Mouse (Mus musculus) liver, adult 2 months (tissue): ENCODE results near the gene Ccser2. TPM values are rescaled to one million over a fixed set of nuclear protein-coding genes. Genes with fewer than 3 reads are reported as not detected.

Experiments
- DNase-seq: peaks from one replicate; pipeline ENCODE4 v3.0.0-alpha.2; 2011; ENCODE audit warnings: low read depth, low spot score; ENCODE audit errors: extremely low read depth
- H3K27ac ChIP-seq: fragments of 200-500 bp; replicated peaks from 2 replicates; pipeline ENCODE4 v1.5.1; 2012; ENCODE audit warnings: low read depth, mild to moderate bottlenecking, control low read depth, inconsistent platforms, low read length; ENCODE audit not compliant: insufficient read depth
- H3K27me3 ChIP-seq: fragments of 200-500 bp; 2 replicates; pipeline ENCODE4 v1.6.1; 2012; ENCODE audit warnings: mild to moderate bottlenecking, moderate library complexity, low read length, inconsistent platforms; ENCODE audit not compliant: control insufficient read depth, insufficient read depth
- H3K36me3 ChIP-seq: fragments of 200-500 bp; 2 replicates; pipeline ENCODE4 v1.6.1; 2012; ENCODE audit warnings: low read length, inconsistent platforms; ENCODE audit not compliant: control insufficient read depth, insufficient read depth
- H3K4me1 ChIP-seq: fragments of 200-500 bp; 2 replicates; pipeline ENCODE4 v1.6.1; 2011; ENCODE audit warnings: low read length; ENCODE audit not compliant: control insufficient read depth, insufficient read depth
- H3K4me3 ChIP-seq: fragments of 200-500 bp; 2 replicates; pipeline ENCODE4 v1.5.1; 2011; ENCODE audit warnings: low read depth, mild to moderate bottlenecking, control low read depth, low read length, moderate library complexity; ENCODE audit not compliant: insufficient read depth
- H3K79me2 ChIP-seq: fragments of 200-500 bp; 2 replicates; pipeline ENCODE4 v1.6.1; 2012; ENCODE audit warnings: inconsistent platforms, mild to moderate bottlenecking, low read length, moderate library complexity; ENCODE audit not compliant: control insufficient read depth, insufficient read depth
- H3K9ac ChIP-seq: fragments of 200-500 bp; 2 replicates; pipeline ENCODE4 v1.6.1; 2012; ENCODE audit warnings: low read depth, mild to moderate bottlenecking, control low read depth, inconsistent platforms, low read length
- CTCF ChIP-seq: fragments of 200-500 bp; IDR thresholded peaks from 2 replicates; pipeline ENCODE4 v1.5.1; 2011; ENCODE audit warnings: low read depth, low read length, control low read depth
- POLR2A ChIP-seq: fragments of 200-500 bp; IDR thresholded peaks from 2 replicates; pipeline ENCODE4 v1.6.1; 2011; ENCODE audit warnings: low read length, control low read depth; ENCODE audit not compliant: insufficient read depth; ENCODE audit errors: extremely low read depth
- whole genome bisulfite sequencing: fragments of 180-500 bp; shearing (Covaris S2); methylation state at CpG from one replicate; pipeline ENCODE4 v1.1.7; 2018; 5-methylcytosine and 5-hydroxymethylcytosine counted together
- polyA plus RNA-seq: library from polyadenylated mRNA; depleted of rRNA; stranded (reverse); fragments of >200 nt; gene quantifications from 2 replicates; pipeline ENCODE4 v1.2.3, GENCODE M21; 2012
- total RNA-seq: library from RNA; depleted of rRNA; stranded (reverse); fragments of >200 nt; gene quantifications from 2 replicates; pipeline ENCODE4 v1.2.3, GENCODE M21; 2014

The Ccser2 gene
- total and polyA plus RNA-seq, 2 experiments, result 7.4 to 21.1 TPM

DNA sequence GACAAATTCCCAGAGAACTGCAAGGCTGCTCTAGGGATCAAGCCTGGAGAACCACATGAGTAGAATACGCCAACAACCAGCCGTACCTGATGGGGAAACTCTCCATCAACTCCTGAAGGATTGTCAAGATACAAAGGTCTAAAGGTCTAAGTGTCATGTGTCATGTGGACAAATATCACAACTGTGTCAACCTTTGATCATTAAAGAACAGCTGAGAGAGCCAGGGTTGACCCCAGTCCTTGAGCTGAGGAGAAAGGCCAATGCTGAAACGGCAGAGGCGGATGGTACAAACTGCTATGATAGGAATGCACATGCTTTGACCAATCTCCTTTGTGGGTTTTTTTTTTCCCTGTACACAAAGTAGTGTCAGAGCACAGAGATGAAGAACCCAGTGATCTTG, 2.6 kb upstream of the Ccser2 start:
- 24% methylated on average over 4 of the region's 4 CpGs for WGBS
- TF ChIP-seq POLR2A (no peak), CTCF (no peak)
- Histone ChIP-seq H3K4me3 (peak overlapping the region; percentile 75), H3K27ac (peak overlapping the region; percentile 98), H3K9ac (peak overlapping the region; percentile 48), H3K27me3 (no peaks in the 10 kb centered on the region), H3K4me1 (peaks cover 13% of the 10 kb centered on the region), H3K79me2 (peaks cover 12% of the 10 kb centered on the region; the same call in 1 of the 2 replicates), H3K36me3 (peaks cover 7% of the 10 kb centered on the region)
- peak; percentile 99 for DNase-seq

DNA sequence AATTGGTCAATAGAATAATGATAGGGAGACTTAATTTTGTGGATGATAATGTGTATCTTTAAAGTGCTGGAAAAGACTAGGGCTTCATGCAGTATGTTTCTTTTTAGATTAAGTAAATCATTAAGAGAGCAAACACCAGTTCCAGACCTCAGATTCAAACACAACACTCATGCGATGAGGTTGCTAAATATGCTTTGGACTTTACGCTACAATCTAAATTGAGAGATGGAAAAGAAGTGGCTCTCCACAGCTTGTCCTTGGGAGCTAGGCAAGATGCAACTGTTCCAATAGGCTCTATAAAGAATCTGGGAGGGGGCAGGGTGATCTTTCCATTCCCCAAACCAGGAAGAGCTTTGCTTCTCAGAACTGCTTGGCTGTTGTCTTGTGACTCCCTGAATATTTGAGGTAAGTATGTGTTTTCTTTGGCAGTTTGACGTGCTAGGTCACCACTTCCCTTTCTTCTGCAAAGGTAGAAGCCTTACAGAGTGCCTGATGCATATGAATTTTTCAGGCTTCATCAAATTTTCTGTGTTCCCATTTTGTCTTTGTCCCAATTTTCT, 1.4 kb upstream of the Ccser2 start:
- peak; percentile 93 for DNase-seq
- peak overlapping the region; percentile 98 for H3K27ac ChIP-seq
- H3K4me1 ChIP-seq, result peaks cover 16% of the 10 kb centered on the region
- H3K36me3 ChIP-seq, result peaks cover 3% of the 10 kb centered on the region; the same call in 1 of the 2 replicates
- peak overlapping the region; percentile 75 for H3K4me3 ChIP-seq
- peak overlapping the region; percentile 80 for H3K9ac ChIP-seq
- no peaks in the 10 kb centered on the region for H3K27me3 ChIP-seq
- WGBS, result 22% methylated on average over 3 of the region's 3 CpGs
- no peak for TF ChIP-seq CTCF
- TF ChIP-seq POLR2A, result no peak
- peaks cover 17% of the 10 kb centered on the region; the same call in 1 of the 2 replicates for H3K79me2 ChIP-seq

DNA sequence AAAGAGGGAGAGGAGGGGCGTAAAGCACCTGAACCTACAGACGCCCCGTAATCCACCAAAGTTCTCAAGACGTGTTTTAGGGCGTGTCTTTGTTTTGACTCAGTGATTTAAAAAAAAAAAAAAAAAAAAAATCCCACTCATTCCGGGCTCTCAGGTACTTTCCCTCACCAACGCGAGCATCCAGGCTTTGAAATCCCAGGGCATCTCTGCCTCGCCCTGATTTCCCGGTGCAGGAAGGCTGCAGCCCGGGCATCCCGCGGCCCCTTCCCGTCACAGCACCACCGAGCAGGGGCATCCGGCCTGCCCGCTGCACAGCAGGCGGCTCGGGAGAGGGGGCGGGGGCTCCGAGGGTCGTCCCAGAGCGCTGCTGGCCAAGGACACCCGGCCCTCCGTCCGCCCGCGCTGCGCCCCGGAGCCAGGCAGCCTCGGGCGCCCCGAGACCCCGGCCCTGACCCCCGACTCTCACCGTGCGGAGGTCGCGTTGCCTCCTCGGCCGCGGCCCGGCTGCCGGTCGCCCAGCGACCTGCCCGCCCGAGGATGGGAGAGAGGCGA, 425 bp downstream of the Ccser2 start:
- DNase-seq, result no peak
- no peaks in the 10 kb centered on the region for H3K27me3 ChIP-seq
- under 1% methylated on average over 49 of the region's 49 CpGs for WGBS
- peak overlapping the region; percentile 91 for H3K4me3 ChIP-seq
- H3K79me2 ChIP-seq, result peaks cover 20% of the 10 kb centered on the region; the same call in 1 of the 2 replicates
- H3K4me1 ChIP-seq, result peaks cover 12% of the 10 kb centered on the region
- H3K27ac ChIP-seq, result peak overlapping the region; percentile 68
- H3K9ac ChIP-seq, result peak overlapping the region; percentile 93
- no peaks in the 10 kb centered on the region for H3K36me3 ChIP-seq
- TF ChIP-seq POLR2A (no peak), CTCF (no peak)

DNA sequence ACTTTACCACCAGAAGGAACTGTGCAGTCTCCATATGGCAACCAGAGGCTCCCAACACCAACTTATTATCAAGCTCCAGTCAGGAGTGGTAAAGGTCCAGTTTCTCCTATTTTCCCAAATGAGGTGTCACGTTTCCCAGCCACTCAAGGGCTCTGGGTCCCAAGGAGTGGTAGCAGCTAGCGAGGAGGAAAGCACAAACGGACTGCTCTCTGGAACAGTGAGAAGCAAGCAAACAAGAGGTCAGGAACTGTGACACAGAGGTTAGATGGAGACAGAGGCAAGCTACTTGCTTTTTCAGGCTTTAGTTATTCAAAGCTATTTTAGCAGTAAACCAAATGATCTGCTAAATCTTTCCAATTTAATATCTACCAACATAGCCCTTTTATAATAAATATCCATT, 3.2 kb downstream of the Ccser2 start:
- Histone ChIP-seq H3K36me3 (no peaks in the 10 kb centered on the region), H3K4me1 (peaks cover 9% of the 10 kb centered on the region), H3K4me3 (no peak overlapping the region), H3K79me2 (peaks cover 32% of the 10 kb centered on the region; the same call in 1 of the 2 replicates), H3K9ac (no peak overlapping the region), H3K27ac (no peak overlapping the region), H3K27me3 (no peaks in the 10 kb centered on the region)
- DNase-seq, result peak; percentile 64
- 28% methylated on average over 3 of the region's 3 CpGs for WGBS
- TF ChIP-seq CTCF (no peak), POLR2A (no peak)

DNA sequence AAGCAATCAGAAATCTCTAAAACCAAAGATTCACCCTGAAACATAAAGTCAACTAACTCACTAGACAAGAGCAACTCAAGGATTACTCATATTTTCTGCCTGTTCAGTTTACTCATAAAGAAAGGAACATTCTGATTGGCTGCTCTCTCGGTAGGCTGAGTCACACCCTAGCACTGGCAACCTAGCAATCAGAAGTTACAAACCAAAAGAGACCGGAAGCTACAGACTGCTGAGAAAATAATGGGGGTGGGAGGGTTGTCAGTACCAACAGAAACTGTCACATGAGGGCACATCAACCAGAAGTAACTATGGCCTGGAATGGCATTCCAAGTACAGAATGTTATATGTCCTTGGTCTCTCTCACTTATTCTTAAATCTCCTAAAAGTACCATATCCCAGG, 6.1 kb downstream of the Ccser2 start:
- H3K36me3 ChIP-seq, result no peaks in the 10 kb centered on the region
- H3K4me3 ChIP-seq, result no peak overlapping the region
- peaks cover 22% of the 10 kb centered on the region; the same call in 1 of the 2 replicates for H3K79me2 ChIP-seq
- H3K27ac ChIP-seq, result no peak overlapping the region
- H3K4me1 ChIP-seq, result peaks cover 11% of the 10 kb centered on the region
- no peaks in the 10 kb centered on the region for H3K27me3 ChIP-seq
- no peak for TF ChIP-seq POLR2A
- TF ChIP-seq CTCF, result no peak
- no peak overlapping the region for H3K9ac ChIP-seq
- WGBS, result 71% methylated on average over 2 of the region's 2 CpGs
- no peak for DNase-seq

DNA sequence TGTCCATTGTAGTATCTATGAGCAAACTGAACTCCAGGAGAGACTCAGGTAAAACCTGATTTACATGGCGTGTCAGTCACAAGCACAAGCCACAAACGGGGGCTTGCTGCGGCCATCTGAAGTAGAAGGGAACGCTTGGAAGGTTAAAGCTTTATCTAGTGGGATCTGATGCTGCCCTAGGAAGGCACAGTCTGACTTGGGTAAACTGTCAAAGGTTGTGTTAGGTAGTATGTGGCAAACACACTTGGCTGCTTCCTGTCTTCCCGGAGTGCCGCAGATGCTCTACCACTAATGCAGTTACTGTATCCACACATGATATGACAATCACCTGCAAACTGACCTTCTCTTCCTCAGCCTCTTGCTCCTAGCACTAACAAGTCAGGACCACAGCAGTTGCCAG, 10.9 kb downstream of the Ccser2 start:
- Histone ChIP-seq H3K27me3 (no peaks in the 10 kb centered on the region), H3K79me2 (peaks cover 29% of the 10 kb centered on the region; the same call in 1 of the 2 replicates), H3K36me3 (no peaks in the 10 kb centered on the region), H3K9ac (peak overlapping the region; percentile 19), H3K4me1 (peaks cover 13% of the 10 kb centered on the region; the same call in 1 of the 2 replicates), H3K27ac (peak overlapping the region; percentile 92), H3K4me3 (no peak overlapping the region)
- no peak for TF ChIP-seq POLR2A
- no peak for TF ChIP-seq CTCF
- 32% methylated on average over 6 of the region's 6 CpGs for WGBS
- DNase-seq, result peak; percentile 69
